Mouse (Mus musculus): ENCODE measurements around the gene Fitm2.
A peak's percentile ranks its signal among the peaks of the same experiment; 100 is the strongest.

The Fitm2 gene

GRCm38 (mm10) chr2:163462801-163463200 is 9.6 kb downstream of the Fitm2 start:
- DNase-seq, result no peak

DNA sequence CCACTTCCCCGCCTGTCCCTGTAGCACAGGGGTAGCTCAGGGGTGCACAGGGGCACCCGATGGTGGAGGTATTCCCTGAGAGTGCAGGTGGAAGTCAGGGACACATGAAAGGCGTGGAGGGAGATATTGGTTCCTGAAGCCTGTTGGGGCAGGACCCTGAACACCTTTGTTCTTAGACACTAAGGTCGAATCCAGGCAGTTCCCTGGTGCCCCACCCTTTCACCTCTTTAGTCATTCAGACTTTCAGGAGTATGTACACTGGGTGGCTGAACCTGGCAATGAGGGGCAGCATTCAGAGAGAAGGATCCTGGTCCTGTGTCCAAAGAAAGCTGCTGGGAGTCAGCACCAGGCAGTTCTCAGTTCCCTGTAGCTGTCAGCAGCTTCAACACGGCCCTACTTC is 10.0 kb downstream of the Fitm2 start:
- DNase-seq, result peak; percentile 4

DNA sequence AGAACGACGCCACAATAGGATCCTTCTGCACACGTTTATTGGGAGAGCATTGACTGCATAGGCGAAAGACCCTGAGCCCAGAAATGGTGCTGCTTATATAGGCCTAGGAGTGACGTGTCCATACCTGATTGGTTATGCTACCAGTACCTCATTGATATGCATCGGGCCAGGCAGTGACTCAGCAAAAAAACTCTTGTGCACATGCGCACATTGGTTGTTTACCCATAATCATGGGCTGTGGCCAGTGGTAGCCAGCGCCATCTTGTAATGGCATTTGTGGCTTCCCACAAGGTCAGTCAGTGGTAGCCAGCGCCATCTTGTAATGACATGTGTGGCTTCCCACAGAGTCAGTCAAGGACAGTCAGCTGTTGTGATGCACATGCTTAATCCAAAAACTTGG is 11.1 kb downstream of the Fitm2 start:
- DNase-seq, result peak; percentile 8

DNA sequence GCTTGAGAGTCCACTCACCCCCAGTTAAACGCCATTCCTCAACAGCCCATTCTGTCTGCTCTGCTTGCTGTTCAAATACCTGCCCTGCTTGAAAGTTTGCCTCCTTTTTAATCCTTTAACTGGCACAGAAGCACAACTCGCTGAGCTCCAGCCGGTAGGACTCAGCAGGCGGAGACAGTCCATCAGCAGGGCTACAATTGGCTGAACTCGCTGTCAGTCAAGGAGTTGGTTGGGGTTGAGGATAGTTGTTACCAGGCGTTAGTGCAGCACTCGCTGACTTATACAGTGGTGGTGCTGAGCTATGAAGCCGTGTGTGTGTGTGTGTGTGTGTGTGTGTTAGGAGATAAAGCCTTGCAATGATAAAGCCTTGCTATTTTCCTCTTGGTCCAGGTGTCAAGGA is 11.8 kb downstream of the Fitm2 start:
- peak; percentile 4 for DNase-seq

DNA sequence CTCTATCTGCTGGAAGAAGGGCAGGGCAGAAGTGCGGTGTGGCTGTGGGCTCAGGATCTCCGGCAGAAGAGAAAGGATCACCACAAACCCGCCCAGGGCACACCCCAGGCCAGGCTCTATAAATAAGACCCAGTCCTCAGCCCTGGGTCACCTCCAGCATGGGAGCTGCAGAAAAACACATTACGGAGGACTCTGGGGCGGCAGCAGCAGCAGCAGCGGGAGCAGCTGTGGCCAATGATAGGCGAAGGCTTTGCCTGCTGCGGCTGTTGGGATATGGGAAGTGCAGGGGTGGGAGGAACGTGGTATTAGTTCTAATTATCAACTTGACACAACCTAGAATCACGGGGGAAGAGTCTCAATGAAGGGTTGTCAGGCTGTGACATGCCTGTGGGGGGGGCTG is 13.0 kb downstream of the Fitm2 start:
- DNase-seq, result no peak

DNA sequence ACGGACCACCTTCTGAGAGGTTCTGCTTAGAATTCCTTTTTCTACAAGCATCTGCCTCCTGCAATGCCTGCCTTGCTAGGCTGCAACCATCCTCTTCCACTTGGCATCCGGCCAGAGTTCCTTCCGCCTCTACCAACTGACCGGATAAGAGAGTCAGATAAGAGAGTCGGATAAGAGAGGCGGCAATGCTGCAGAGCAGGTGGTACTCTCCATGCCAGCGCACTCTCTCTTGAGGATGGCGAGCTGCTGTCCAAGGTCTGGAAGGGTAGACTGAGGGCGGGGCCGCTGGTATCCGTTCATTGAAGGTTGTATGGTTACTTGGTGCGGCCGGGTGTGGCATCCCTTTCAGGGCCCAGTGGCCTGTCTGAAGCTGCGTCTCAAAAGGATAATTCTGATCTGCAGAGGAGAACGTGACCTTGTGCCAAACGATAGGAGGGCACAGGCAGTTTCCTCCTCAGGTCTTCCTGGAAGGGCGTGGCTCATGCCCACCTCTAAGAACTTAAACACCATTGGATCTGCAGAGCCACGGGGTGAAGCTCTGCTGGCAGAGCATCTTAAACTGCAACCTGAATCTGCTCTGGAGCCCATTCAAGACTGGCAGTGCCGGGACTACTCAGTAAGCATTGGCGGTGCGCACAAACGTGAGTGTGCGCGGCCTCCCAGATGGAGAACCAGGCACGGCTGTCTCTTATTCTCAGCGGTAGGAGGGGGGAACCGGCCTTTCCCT is 13.7 kb downstream of the Fitm2 start:
- DNase-seq, result peak; percentile 72

GRCm38 (mm10) chr2:163453378-163453777 is 19.1 kb downstream of the Fitm2 start:
- DNase-seq, result no peak

- no peak for DNase-seq
Observed at GRCm38 (mm10) chr2:163452738-163453137, 19.7 kb downstream of the Fitm2 start.

- no peak for DNase-seq
Observed at GRCm38 (mm10) chr2:163450668-163451295, 21.6 kb downstream of the Fitm2 start.

DNA sequence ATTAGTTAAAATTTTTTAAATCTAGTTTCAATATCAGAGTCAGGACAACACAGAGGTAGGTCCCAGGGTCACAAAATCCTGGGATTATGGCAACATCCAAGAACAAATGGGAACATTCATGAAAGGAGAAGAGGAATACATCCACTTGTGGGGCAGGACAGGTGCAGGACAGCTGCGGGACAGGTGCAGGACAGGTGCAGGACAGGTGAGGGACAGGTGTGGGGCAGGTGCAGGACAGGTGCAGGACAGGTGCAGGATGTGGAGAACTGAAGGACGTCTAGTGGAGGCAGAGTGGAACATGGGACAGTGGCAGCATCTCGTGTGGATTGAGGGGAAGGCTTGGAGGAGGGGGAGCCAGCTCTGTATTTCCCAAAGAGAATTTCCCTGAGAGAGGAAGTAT is 23.2 kb downstream of the Fitm2 start:
- no peak for DNase-seq

DNA sequence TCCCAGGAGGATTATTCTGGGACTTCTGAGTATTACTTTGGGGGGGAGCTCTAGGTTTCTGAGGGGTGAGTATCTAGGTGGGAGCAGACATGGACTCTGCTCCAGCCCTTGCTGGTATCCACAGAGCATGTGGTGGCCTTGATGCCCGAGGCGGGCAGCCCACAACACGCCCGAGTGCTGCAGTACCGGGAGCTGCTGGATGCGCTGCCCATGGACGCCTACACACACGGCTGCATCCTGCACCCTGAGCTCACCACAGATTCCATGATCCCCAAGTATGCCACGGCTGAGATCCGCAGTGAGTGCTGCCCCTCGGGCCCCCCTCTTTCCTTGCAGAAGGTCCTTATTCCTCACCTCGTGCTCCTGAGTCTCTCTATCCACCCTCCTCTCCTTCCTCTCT is 25.1 kb downstream of the Fitm2 start:
- no peak for DNase-seq

- no peak for DNase-seq
Observed at GRCm38 (mm10) chr2:163444017-163444416, 28.4 kb downstream of the Fitm2 start.

- DNase-seq, result peak; percentile 90
Observed at GRCm38 (mm10) chr2:163443543-163443942, 28.9 kb downstream of the Fitm2 start.

DNA sequence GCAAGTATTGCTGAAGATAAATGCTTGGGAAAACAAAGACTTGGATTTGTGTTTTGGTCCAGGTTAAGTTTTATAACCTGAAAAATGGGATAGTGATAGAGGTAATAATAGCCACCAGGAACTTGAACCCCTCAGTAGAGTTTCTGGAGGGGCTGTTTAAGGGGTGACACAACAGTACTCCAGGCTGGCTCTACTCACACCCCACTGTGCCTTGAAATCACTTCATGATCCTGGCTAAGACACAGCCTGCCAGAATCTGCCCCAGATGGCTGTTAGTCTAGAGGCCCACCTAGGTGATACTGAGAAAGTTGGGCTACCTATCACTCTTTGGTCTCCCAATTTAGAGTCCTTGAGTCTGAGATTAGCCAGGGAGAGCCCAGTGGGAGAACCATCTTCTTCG is 32.9 kb downstream of the Fitm2 start:
- no peak for DNase-seq

DNA sequence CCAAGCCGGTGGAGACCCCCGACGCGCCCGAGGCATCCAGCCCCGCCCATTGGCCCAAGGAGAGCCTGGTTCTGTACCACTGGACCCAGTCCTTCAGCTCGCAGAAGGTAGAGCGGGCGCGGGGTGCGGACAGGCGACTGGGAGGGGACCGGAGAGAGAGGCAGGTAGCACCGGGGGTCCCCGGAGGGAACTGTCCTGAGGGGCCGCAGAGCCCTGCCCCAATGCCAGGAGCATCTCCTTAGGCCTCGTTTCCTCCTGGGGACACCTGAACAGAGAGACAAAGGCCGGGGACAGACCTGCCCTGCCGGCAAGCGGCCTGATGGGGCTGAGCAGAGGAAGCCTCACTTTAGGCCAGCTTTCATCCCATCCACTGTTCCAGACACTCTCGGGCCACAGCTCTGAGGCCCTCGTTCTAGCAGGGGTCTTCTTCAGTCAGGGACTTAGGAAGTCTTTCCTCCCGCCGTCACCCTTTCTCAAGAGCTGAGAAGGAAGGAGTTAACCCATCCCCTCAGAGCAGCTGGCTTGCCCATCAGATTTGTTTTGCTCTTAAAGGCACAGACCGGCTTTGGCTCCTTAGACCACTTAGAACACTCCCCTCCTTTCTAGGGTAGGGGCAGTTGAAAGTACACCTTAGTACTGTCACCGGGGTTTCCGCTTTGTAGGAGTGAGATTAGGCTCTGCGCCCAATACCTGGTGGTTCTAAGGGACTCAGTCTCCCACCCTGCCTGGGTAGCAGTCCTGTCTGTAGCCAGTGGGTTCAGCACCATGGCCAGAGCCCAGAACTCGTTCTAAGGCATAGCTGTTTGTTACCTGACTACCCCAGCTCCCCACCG is 33.6 kb downstream of the Fitm2 start:
- no peak for DNase-seq

- DNase-seq, result peak; percentile 89
Observed at GRCm38 (mm10) chr2:163438246-163438618, 34.2 kb downstream of the Fitm2 start, which contains the start of gene Gdap1l1. TSS of gene Gdap1l1 (plus strand) at chr2:163438476.

DNA sequence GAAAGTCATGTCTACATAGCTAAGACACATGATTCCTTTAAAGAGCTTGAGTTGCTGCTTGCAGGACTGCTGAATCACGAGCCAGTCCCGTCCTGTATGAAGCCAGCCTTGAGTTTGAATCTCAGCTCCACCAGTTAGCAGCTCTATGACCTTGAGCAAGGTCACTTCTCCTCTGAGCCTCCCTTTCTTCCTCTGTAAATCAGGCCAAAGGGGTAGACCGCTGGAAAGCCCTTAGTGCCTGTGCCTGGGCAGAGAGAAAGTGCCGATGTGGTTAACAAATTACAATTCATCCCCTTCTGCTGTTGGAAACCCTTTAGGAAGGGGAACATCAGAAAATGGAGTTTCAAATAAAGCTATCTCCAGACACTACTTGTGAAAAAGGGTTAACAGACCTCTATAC is 34.6 kb downstream of the Fitm2 start:
- DNase-seq, result peak; percentile 57

DNA sequence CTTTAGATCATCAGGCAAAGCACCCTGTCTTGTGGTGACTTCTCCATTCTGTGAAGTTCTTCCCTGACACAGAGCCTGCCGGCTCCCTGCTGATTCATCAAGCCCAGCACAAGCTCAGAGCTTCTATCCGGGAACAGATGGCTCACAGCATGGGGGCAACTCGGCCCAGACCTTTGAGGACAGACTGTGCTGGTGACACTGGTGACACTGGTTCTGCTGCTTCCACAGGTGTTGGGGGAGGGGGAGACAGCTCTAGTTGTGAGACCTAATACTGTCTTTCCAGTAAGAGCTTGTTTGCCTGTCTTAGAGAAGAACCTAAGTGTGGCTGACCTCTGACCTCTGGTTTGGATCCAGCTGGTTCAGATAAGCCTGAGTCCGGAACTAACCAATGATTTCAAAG is 38.5 kb downstream of the Fitm2 start:
- DNase-seq, result peak; percentile 97

DNA sequence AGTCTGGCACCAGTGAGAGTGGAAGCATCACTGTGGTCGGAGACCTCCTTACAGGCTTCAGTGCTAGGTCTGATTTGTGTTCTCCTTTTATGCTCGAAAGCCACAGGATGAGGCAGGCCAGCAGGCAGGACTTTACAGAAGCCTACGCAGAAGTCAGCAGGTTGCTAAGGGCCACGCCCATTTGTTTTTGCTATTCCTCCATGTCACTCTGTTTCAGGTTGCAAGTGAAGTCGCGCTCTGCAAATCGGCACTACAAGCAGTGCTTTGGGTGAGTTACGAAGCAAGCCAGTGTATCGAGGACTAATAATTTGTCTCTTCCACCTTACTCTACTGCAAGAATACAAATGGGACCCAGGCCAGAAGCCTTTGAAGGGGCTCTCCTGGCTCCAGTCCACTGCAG is 41.1 kb downstream of the Fitm2 start:
- no peak for DNase-seq

DNA sequence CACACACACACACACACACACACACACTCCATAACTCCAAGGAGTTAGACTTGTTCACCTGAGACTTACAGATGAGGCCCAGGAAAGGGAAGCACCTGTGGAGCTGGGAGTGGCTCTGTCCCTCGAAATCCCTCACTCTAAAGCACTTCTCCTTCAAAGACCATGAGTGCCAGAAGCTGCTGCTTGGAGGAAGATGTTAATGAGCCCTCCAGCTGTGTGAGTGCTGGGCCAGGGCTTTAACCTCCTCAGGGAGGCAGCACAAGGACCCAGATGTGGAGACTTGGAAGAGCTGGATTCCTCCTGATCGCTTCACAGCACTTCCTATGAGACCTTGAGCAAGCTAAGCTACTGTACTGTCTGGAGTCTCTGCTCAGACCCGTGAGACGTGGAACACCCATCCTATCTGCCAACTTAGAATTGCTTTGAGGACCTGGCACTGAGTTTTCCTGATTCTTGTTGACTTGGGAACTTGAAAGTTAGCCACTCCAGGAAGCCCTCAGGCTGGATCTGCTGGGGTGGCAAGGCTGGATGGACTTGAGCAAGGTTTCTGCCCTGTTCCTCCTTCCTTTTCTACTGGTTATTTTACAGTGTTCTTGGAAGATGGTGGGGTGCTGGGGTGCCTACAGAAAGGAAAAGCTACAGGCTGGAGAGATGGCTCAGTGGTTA is 44.0 kb downstream of the Fitm2 start:
- DNase-seq, result no peak

DNA sequence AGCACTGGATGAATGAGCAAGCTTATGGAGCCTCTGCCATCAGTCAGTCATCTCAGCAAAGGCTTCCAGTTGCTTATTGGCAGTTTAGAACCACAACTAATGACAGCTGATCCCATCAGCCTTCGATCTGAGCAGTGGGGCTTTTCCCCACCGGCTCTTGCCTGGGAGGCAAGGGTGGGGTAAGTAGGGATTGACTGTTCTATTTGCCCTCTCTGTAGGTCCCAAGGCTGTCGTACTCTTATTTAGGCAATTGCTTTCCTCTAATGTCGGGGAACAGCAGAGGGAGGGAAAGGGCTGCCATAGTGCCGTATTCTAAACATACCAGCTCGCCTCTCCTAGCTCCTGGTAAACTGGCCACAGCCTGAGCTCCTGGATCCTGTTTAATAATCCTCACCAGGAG is 47.8 kb downstream of the Fitm2 start, which contains the start of gene Oser1:
TSS of gene Oser1 (minus strand) at position 101 of the 400 bp plus-strand sequence.
- DNase-seq, result no peak

DNA sequence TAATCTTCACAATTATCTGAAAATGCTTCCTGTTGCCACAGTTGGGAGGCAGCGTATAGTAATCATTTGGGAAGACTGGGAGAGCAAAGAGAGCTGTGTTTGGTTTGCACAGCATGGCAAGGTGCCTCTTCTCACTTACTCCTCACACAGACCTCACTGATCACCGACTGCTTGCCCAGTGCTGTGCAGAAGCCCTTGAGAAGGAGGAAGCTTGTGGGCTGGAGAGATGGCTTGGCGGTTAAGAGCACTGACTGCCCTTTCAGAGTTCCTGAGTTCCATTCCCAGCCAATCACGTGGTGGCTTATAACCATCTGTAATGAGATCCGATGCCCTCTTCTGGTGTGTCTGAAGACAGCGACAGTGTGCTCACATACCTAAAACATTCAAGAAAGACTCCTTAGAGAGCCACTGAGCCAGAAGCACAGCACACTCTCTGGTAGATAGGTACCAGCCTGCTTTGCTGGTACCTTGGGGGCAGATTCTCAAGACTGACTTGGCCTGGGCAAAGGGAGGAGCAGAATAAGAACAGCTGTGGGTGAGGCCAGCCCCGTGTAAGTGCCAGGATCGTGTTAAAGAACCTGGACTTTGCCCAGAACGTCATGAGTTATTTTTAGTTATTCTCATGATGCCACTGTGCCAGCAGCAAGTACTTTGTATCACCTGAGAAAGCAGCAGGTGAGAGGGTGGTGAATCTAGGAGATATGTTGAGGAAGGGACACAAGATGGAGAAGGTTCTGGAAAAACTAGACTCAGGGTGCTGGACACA is 49.4 kb downstream of the Fitm2 start:
- no peak for DNase-seq

Measured in cerebellum, adult 9-11 months (tissue).